Mouse (Mus musculus) neural tube, embryonic 10.5 days (tissue): Measurements from ENCODE around the gene Rbm20.

ENCODE experiments used
- DNase-seq: peaks from one replicate; pipeline ENCODE4 v3.0.0-alpha.2; 2017; ENCODE audit warnings: low spot score; ENCODE audit errors: extremely low spot score

Rbm20 gene

DNA sequence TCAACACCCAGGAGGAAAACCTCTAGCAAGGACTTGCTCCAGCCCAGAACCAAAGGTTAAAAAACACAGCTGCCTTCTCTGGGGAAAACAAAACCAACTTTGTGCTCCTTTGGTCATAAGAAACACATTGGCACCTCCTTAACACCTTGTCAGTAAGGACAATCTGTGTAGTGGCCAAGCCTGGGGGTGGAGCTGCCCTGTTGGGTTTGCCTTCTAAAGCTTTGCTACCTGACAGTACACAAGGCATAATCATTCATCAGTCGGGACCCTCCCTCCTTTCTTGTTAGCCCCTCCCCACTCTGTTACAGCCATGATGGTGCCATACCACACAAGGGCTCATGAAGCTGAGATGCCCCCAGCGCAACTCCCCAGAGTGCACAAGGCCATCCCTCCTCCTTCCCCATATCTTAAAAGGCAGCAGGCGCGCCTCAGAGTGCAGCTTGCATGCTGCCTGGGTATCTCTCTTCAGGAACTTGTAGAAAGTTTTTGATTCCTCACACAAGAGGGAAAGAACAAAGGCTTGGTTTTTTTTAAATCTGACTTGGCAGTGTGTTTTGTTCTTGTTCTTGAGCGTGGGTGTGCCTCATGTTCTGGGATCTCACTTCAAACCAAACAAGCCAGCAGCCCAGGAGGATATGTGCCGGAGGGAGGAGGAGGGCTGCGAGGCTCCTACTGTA is 132.2 kb downstream of the Rbm20 start:
- no peak for DNase-seq

GRCm38 (mm10) chr19:53810024-53810423 is 132.9 kb downstream of the Rbm20 start:
- no peak for DNase-seq

- no peak for DNase-seq
Measured at GRCm38 (mm10) chr19:53810584-53810983, 133.5 kb downstream of the Rbm20 start.

- DNase-seq, result no peak
Measured at GRCm38 (mm10) chr19:53813576-53813975, 136.5 kb downstream of the Rbm20 start.

- no peak for DNase-seq
Measured at GRCm38 (mm10) chr19:53815714-53816113, 138.6 kb downstream of the Rbm20 start.

DNA sequence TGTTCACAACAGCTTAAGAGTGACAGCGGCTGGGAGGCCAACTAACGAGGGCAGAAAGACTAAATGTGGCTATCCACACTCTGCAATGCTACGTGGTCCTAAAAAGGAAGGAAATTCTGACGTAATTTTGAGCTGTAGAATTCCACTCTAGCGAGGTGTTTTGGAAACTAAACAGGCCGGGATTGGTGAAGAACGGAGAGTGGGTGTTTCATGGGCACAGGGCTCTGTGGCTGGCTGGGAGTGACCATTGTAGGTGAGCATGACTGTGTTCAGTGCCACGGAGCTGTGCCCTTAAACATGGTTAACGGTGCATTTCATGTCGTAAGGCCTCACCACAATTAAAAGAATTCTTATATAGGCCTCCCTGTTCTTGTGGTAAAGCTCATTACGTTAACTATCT is 139.1 kb downstream of the Rbm20 start:
- no peak for DNase-seq

GRCm38 (mm10) chr19:53819299-53819698 is 142.2 kb downstream of the Rbm20 start:
- no peak for DNase-seq

DNA sequence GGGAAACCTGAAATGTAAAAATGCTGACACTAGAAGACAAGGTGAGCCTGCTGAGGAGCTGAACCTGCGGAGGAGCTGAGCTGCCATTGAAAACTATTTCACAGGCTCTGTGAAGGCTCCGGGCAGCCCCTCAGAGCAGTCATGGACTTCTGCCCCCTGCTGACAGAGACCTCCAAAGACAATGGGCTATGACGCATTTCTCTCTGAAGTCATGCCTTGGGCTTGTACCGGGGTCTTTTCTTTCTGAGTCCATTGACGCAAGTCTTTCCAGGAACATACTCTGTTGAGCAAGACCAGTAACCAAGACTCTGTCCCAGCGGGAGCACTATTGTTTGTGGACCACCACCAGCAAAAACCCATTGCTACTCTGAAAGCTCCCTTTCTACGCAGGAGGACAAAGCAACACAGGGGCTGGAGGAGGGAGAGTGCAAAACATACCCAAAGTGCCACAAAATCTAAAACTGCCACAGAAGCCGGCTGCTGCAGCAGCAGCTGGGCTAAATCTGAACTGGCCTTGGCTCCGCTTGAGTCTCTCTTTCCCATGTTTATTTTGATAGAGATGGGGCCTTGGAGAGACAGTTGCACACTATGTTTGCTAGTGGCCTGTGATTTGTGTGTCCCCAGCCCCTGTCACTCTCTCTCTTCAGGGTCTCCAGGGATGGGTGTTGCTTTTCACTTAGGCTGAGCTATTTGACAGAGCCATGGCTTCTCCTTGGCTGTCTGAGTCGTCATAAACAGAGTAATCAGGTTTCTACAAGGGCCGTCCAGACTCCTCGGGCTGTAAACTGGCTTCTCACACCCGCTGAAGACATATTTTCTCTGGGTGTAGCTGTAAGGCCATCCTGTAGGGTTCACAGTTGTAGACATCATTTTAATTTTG is 144.4 kb downstream of the Rbm20 start:
- no peak for DNase-seq

DNA sequence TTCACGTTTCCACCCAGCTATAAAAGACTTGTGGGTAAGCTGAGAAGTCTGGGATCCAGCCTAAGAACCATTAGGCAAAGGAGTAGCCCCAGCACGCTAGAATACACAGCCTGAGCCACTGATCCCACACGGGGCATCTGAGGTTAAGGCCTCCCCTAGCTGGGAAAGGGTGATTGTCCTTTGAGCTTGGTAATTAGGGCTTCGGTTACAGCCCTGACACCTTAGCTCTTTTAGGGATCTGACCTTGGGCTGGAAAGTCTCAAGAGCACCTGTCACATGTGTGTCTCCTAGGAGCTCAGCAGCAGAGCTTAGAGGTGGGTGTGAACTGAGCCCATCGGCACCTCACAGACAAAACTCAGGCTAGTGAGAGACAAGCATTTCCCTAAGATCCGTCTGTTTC is 146.7 kb downstream of the Rbm20 start:
- DNase-seq, result no peak

DNA sequence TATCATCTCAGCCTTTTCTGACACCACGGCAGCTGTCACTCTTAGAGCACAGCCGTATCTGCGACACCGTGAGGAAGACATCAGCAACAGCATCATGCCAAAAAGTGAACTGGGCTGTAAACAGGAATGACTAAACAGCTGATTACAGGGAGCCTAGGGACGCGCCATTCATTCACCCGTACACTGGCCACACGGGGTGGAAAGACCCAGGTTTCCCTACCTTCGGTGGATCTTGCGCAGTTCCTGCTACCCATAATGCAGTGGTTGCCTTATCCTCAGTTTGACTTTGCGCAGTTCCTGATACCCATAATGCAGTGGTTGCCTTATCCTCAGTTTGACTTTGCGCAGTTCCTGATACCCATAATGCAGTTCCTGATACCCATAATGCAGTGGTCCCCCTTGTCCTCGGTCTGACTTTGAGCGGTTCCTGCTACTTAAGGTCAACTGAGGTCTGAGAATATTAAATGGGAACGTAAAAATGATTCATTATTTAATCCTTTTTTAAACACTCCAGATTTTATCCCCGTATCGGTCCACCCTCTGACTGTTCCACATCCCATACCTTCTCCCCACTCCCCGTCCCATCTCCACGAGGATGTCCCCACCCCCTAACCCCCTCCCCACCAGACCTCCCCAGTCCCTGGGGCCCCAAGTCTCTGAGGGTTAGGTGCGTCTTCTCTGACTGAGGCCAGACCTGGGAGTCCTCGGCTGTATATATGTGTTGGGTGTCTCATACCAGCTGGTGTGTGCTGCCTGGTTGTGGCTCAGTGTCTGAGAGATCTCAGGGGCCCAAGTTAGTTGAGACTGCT is 148.0 kb downstream of the Rbm20 start:
- DNase-seq, result no peak

- DNase-seq, result no peak
Measured at GRCm38 (mm10) chr19:53829990-53830389, 152.9 kb downstream of the Rbm20 start.

DNA sequence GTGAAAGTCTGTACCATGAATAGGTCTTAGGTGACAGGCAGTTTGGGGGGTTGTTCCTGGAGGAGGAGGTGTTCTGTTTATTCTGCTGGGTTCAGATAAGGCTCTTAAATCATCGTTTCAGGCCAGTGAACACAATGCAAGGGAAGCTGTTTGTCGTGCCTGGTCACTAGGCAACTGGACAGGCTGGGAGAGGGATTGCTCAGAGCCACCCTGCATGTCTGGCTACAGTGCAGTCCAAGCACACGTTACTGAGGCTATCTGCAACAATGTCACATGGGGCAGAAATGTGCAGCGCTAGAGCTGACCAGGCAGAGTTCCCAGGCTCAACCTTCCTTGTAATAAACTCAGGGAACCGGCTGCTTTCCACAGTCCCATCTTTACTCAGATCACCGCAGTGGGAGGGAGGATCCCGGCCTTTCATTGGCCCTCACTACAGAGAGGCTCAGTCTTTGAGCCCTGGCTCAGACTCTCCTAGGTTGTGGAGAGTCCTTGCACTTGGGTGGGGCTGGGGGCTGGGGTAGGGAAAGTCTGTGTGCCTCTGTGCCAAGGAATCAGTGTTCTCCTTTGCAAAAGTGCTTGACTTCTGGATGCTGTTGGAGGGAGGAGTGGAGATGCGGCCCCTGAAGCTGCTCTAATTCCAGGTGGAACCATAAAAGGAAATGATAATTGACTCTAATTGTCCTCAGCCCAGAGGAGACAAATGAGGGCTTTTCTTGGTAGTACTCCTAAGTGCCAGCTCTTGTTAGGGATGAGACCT is 153.5 kb downstream of the Rbm20 start:
- no peak for DNase-seq

- DNase-seq, result no peak
Measured at GRCm38 (mm10) chr19:53831164-53831448, 154.0 kb downstream of the Rbm20 start.

GRCm38 (mm10) chr19:53832512-53832911 is 155.4 kb downstream of the Rbm20 start:
- DNase-seq, result no peak

GRCm38 (mm10) chr19:53833745-53834369 is 156.8 kb downstream of the Rbm20 start:
- DNase-seq, result no peak

DNA sequence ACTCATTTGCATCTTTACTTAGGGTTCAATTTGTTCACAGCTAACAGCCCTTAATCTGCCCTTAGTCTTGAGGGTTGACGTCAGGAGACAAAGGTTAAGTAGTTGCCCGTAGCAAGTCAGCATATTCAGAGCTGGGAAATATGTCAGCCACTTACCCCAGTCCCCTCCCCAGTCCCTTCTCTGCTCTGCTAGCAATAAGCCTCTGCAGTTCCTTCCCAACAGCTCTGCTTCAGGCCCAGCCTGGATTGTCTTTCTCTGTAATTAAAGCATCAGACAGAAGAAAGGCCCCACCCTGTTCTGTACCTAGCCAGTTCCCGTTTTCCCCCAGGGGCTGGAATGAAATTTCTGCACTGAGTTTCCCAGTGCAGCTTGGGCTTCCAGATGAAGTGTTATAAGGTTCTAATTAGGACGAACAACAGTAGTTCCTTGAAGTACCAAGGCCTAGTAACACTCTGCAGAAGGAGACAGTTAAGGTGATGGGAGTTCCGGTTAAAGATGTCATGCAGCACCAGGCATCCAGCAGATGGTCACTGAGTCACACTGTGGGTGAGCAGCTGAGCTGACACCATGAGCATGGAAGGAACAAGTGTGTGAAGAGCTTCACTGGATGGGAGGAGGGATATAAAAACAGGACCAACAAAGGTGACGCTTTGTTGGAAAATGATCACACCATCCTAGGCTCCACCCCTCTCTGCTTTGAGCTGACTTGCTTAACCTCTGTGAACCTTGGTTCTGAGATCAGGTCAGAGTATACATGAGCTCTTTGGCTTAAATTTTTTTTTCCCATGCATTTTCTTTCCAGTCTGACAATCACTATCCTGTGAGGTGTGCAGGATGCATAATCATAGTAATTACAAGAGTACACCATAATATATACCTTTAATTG is 159.7 kb downstream of the Rbm20 start:
- DNase-seq, result no peak

GRCm38 (mm10) chr19:53838850-53839249 is 161.7 kb downstream of the Rbm20 start:
- DNase-seq, result no peak

DNA sequence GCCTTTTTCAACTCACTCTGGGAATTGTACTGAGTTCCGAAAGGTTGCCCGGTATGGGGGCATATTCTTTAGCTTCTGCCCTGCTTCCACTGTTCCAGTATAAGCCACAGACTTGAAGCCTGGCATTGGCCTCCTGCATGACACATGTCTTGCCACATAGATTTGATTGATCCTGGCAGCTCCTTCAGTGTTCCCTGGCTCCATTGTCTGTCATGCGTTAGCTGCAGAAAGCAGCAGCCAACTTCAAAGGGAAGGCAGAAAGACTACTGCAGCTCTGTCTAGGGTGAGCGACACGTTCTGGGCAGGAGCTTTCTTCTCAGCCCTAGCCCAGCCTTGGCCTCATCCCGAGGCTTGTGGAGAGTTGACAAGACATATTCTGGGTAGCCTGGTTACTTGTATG is 162.7 kb downstream of the Rbm20 start:
- no peak for DNase-seq

- no peak for DNase-seq
Measured at GRCm38 (mm10) chr19:53841915-53842314, 164.8 kb downstream of the Rbm20 start.

DNA sequence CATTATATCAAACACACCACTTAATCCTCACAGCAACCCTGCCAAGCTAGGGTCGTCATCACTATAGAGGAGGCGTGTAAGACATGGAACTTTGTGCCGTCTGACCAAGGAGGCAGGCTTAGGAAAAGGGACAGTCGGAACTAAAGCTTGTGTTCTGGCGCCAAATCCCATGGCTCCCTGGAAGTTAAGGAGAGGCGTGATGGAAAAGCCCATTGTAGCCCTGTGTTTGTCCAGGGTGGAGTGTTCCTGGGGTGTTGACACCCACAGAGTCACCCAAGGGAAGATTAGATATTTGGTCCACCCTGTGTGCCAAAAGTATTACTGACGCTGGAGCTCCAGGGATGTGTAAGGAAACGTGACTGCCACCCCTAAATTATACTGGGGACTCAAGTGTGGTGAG is 166.9 kb downstream of the Rbm20 start:
- DNase-seq, result no peak
